Mouse (Mus musculus): ENCODE results near the gene Rimklb.
"Not testable (repeated sequence)": the region's sequence is repeated elsewhere in the genome, so short reads cannot be mapped to it uniquely, and the experiment has no call there.

Gene Rimklb

GRCm38 (mm10) chr6:122495082-122495881 lies 3.3 kb downstream of the Rimklb start:
- peak; percentile 56 for DNase-seq (ENCODE audit: low spot score)

GRCm38 (mm10) chr6:122493799-122494472 lies 4.6 kb downstream of the Rimklb start:
- no peak for DNase-seq (ENCODE audit: low spot score)

DNA sequence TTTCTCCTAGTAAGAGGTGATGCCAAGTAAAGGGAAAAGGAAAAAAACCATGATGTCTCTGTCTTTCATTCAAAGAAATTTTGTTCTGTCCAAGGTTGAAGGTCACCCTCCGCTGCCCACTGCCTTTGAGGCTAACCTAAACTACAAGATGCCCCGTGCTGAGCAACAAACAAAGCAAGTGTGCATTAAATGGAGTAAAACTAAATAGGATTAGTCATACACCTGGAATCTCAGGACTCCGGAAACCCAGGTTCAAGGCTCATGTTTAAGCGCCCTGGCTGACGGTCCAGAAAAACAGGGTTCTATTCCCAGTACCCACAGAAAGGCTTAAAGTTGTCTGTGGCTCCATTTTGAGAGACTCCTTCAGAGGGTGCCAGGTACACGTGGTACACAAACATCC lies 6.1 kb downstream of the Rimklb start:
- DNase-seq (ENCODE audit: low spot score): no peak

GRCm38 (mm10) chr6:122491557-122491956 lies 7.0 kb downstream of the Rimklb start:
- peak; percentile 68 for DNase-seq (ENCODE audit: low spot score)

DNA sequence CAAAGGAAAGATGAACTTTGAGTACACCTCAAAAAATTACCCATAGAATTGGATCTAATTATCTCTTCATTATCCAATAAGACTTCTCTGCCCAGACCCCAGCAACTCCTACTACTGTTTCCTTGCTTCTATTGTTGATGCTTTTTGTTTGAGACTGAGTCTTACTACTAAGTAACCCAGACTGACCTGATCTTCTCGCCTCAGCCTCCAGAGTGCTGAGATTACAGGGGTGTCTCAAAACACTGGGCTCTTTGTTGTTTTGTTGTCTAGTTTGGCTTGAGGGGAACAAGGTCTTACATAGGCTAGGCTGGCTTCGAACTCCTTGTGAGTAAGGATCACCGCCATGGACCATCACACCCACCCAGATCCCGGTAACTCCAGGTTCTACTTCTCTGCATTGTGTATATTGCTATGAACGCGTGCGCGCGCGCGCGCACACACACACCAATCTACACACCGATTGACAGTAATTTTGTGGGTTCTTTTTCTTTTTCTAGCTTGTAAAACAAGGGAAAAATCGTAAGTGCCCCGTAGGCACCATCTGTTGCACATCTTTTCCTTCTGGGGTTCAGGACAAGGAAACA lies 7.5 kb downstream of the Rimklb start:
- DNase-seq (ENCODE audit: low spot score): no peak

GRCm38 (mm10) chr6:122486297-122487117 lies 12.1 kb downstream of the Rimklb start:
- no peak for DNase-seq (ENCODE audit: low spot score)

DNA sequence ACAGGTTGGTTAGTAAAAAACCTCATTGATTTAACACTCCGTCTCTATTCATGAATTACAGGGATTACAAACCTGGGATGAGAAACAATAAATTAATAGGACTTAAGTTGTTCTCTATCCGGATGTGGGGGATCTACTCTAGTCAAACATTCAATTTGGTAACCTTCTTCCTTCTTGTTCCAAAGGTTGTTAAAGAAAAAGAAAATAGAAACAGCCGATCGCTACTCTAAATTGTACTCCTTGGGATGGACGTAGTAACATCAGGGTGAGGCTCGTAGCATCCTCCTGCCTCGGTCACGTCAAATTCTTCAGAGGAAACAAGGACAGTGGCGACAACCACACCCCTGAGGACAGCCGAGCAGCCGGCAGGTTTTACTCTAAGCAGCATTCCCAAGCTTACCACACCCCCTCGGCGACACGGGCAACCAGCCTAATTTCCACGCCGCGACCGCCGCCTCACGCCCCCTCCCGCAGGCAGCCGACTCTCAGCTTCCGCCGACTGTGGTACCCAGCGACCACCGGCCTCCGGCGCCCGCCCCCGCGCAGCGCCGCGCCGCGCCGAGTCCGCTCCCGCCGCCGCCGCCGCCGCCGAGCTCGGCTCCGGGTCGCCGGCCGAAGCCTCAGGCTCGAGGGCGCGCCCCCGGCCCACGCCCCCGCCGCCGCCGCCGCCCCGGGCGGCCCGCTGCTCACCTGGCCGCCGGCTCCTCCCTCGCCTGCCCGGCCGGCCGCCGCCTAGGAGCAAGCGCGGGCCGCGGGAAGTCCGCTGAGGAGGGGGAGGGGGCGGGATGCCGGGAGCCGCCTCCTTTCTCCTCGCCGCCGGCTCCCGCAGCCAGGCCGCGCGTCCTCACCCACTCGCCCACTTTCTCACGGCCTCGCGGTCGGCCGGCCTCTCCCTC lies 12.9 kb downstream of the Rimklb start:
- no peak for DNase-seq (ENCODE audit: low spot score)

DNA sequence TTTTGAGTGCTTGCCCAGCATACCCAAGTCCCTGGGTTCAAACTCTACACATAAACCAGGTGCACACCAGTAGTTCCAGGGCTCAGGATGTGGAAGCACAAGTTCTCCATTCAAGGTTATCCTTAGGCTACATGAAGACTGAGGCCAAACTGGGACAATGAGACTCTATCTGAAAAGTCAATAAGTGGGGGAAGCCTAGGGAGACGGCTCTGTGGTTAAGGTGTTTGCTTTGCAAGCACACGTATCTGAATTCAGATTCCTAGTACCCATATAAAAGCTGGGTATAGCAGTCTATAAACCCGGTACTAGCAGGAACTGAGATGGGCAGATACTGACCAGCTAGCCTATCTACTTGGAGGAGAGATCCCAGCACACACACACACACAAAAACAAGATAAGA lies 20.5 kb downstream of the Rimklb start:
- DNase-seq (ENCODE audit: low spot score): no peak

- DNase-seq (ENCODE audit: low spot score): not testable (repeated sequence)
These were observed 27.1 kb downstream of the Rimklb start for GRCm38 (mm10) chr6:122471461-122471860.

- no peak for DNase-seq (ENCODE audit: low spot score)
These were observed 28.3 kb downstream of the Rimklb start for GRCm38 (mm10) chr6:122470240-122470639.

- DNase-seq (ENCODE audit: low spot score): no peak
These were observed 29.4 kb downstream of the Rimklb start for GRCm38 (mm10) chr6:122469030-122469640.

- DNase-seq (ENCODE audit: low spot score): no peak
These were observed 32.4 kb downstream of the Rimklb start for GRCm38 (mm10) chr6:122466092-122466713.

- no peak for DNase-seq (ENCODE audit: low spot score)
These were observed 39.4 kb downstream of the Rimklb start for GRCm38 (mm10) chr6:122458946-122459693.

GRCm38 (mm10) chr6:122447848-122448247 lies 50.7 kb downstream of the Rimklb start:
- no peak for DNase-seq (ENCODE audit: low spot score)

- no peak for DNase-seq (ENCODE audit: low spot score)
These were observed 53.3 kb downstream of the Rimklb start for GRCm38 (mm10) chr6:122445215-122445614.

- DNase-seq (ENCODE audit: low spot score): no peak
These were observed 57.8 kb downstream of the Rimklb start for GRCm38 (mm10) chr6:122440632-122441226.

DNA sequence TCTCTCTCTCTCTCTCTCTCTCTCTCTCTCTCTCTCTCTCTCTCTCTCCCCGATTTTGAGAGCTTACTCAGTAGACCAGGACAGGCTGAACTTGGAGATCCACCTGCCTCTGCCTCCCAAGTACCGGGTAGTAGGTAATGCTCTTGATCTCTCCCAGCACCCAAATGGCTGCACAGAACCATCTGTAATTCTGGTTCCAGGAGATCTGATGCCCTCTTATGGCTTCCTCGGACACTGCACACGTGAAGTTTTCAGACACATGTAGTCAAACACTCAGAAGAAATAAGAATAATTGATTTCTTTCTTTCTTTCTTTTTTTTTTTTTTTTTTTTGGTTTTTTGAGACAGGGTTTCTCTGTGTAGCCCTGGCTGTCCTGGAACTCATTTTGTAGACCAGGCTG lies 59.3 kb downstream of the Rimklb start:
- DNase-seq (ENCODE audit: low spot score): no peak

- DNase-seq (ENCODE audit: low spot score): no peak
These were observed 63.3 kb downstream of the Rimklb start for GRCm38 (mm10) chr6:122435270-122435669.

GRCm38 (mm10) chr6:122427456-122427855 lies 71.1 kb downstream of the Rimklb start:
- DNase-seq (ENCODE audit: low spot score): no peak
